Mouse (Mus musculus): ENCODE measurements at regions not wholly inside any gene's neighbourhood (a gene's known extent, or its start where the extent isn't known, plus 50 kb on each side); places are given as distances from the start of the nearest gene placed in this dataset.
A peak's percentile ranks its signal among the peaks of the same experiment; 100 is the strongest.

- DNase-seq (ENCODE audit: low read depth, low spot score), result no peak
Measured at GRCm38 (mm10) chr16:71622664-71623063, 685.4 kb upstream of the Robo1 start.

- no peak for DNase-seq (ENCODE audit: low read depth, low spot score)
Measured at GRCm38 (mm10) chr16:71640361-71640760, 667.7 kb upstream of the Robo1 start.

- DNase-seq (ENCODE audit: low read depth, low spot score), result peak; percentile 16
Measured at GRCm38 (mm10) chr16:71643223-71643622, 664.9 kb upstream of the Robo1 start.

- DNase-seq (ENCODE audit: low read depth, low spot score), result peak; percentile 17
Measured at GRCm38 (mm10) chr16:71678075-71678701, 629.9 kb upstream of the Robo1 start.

GRCm38 (mm10) chr16:71693464-71693863 lies 614.6 kb upstream of the Robo1 start:
- DNase-seq (ENCODE audit: low read depth, low spot score), result no peak

GRCm38 (mm10) chr16:71705846-71706245 lies 602.3 kb upstream of the Robo1 start:
- peak; percentile 13 for DNase-seq (ENCODE audit: low read depth, low spot score)

- DNase-seq (ENCODE audit: low read depth, low spot score), result no peak
Measured at GRCm38 (mm10) chr16:71709684-71710083, 598.4 kb upstream of the Robo1 start.

GRCm38 (mm10) chr16:71711879-71712278 lies 596.2 kb upstream of the Robo1 start:
- no peak for DNase-seq (ENCODE audit: low read depth, low spot score)

GRCm38 (mm10) chr16:71717207-71717606 lies 590.9 kb upstream of the Robo1 start:
- DNase-seq (ENCODE audit: low read depth, low spot score), result no peak

GRCm38 (mm10) chr16:71724898-71725297 lies 583.2 kb upstream of the Robo1 start:
- no peak for DNase-seq (ENCODE audit: low read depth, low spot score)

- DNase-seq (ENCODE audit: low read depth, low spot score), result no peak
Measured at GRCm38 (mm10) chr16:71737941-71738340, 570.2 kb upstream of the Robo1 start.

GRCm38 (mm10) chr16:71739104-71739503 lies 569.0 kb upstream of the Robo1 start:
- no peak for DNase-seq (ENCODE audit: low read depth, low spot score)

GRCm38 (mm10) chr16:71780945-71781344 lies 527.2 kb upstream of the Robo1 start:
- DNase-seq (ENCODE audit: low read depth, low spot score), result no peak

GRCm38 (mm10) chr16:71812840-71813239 lies 495.3 kb upstream of the Robo1 start:
- no peak for DNase-seq (ENCODE audit: low read depth, low spot score)

- no peak for DNase-seq (ENCODE audit: low read depth, low spot score)
Measured at GRCm38 (mm10) chr16:71835325-71835724, 472.8 kb upstream of the Robo1 start.

GRCm38 (mm10) chr16:71850097-71850496 lies 458.0 kb upstream of the Robo1 start:
- no peak for DNase-seq (ENCODE audit: low read depth, low spot score)

- DNase-seq (ENCODE audit: low read depth, low spot score), result no peak
Measured at GRCm38 (mm10) chr16:71851590-71852190, 456.4 kb upstream of the Robo1 start.

GRCm38 (mm10) chr16:71857877-71858276 lies 450.2 kb upstream of the Robo1 start:
- DNase-seq (ENCODE audit: low read depth, low spot score), result no peak

- no peak for DNase-seq (ENCODE audit: low read depth, low spot score)
Measured at GRCm38 (mm10) chr16:71860205-71860604, 447.9 kb upstream of the Robo1 start.

- no peak for DNase-seq (ENCODE audit: low read depth, low spot score)
Measured at GRCm38 (mm10) chr16:71885701-71886100, 422.4 kb upstream of the Robo1 start.

- DNase-seq (ENCODE audit: low read depth, low spot score), result peak; percentile 53
Measured at GRCm38 (mm10) chr16:71889679-71890078, 418.4 kb upstream of the Robo1 start.

- DNase-seq (ENCODE audit: low read depth, low spot score), result no peak
Measured at GRCm38 (mm10) chr16:71923111-71923510, 385.0 kb upstream of the Robo1 start.

- peak; percentile 4 for DNase-seq (ENCODE audit: low read depth, low spot score)
Measured at GRCm38 (mm10) chr16:71944165-71944564, 363.9 kb upstream of the Robo1 start.

- no peak for DNase-seq (ENCODE audit: low read depth, low spot score)
Measured at GRCm38 (mm10) chr16:71944846-71945245, 363.3 kb upstream of the Robo1 start.

Measured in brain, adult 2 months (tissue).